Mouse (Mus musculus): Measurements from ENCODE around the gene Tns1. TPM values are rescaled to one million over a fixed set of nuclear protein-coding genes. Genes with fewer than 3 reads are reported as not detected.

The Tns1 gene
- polyA plus RNA-seq, 1 experiment from 2014 or later, result 28.8 TPM

GRCm38 (mm10) chr1:73937805-73938204 is 186.4 kb downstream of the Tns1 start:
- no peak overlapping the region for H3K27ac ChIP-seq (replicated peaks)
- TF ChIP-seq CTCF (IDR thresholded peaks at IDR 0.05; ENCODE audit: low read depth), result no peak
- TF ChIP-seq EP300 (optimal IDR thresholded peaks at IDR 0.05), result no peak
- no peak overlapping the region for H3K4me2 ChIP-seq (replicated peaks; ENCODE audit: low read depth)
- WGBS, result 70% methylated on average over 6 of the region's 6 CpGs
- no peak overlapping the region for H3K9ac ChIP-seq (ENCODE audit: low read length)
- no peak overlapping the region for H3K4me3 ChIP-seq (ENCODE audit: low read depth, low read length)
- peaks cover 6% of the 10 kb centered on the region; the same call in 1 of the 2 replicates for H3K4me1 ChIP-seq (replicated peaks; ENCODE audit: control insufficient read depth, insufficient read depth)
- H3K9me3 ChIP-seq (ENCODE audit: control insufficient read depth, low read length), result no peaks in the 10 kb centered on the region
- DNase-seq (ENCODE audit: low spot score) (no peak), ATAC-seq (ENCODE audit: low FRiP score, low TSS enrichment) (no peak)
- peaks cover 9% of the 10 kb centered on the region; the same call in 1 of the 2 replicates for H3K36me3 ChIP-seq (ENCODE audit: control insufficient read depth, insufficient read depth, low read length)
- H3K27me3 ChIP-seq (ENCODE audit: control insufficient read depth, insufficient read depth, low read length), result no peaks in the 10 kb centered on the region

- H3K9ac ChIP-seq (ENCODE audit: low read length), result no peak overlapping the region
- no peaks in the 10 kb centered on the region for H3K27me3 ChIP-seq (ENCODE audit: control insufficient read depth, insufficient read depth, low read length)
- DNase-seq (ENCODE audit: low spot score) (peak; percentile 54), ATAC-seq (ENCODE audit: low FRiP score, low TSS enrichment) (peak; percentile 80)
- 56% methylated on average over 3 of the region's 3 CpGs for WGBS
- no peak overlapping the region for H3K4me3 ChIP-seq (ENCODE audit: low read depth, low read length)
- H3K36me3 ChIP-seq (ENCODE audit: control insufficient read depth, insufficient read depth, low read length), result peaks cover 9% of the 10 kb centered on the region; the same call in 1 of the 2 replicates
- no peaks in the 10 kb centered on the region for H3K9me3 ChIP-seq (ENCODE audit: control insufficient read depth, low read length)
- no peak overlapping the region for H3K4me2 ChIP-seq (replicated peaks; ENCODE audit: low read depth)
- TF ChIP-seq EP300 (optimal IDR thresholded peaks at IDR 0.05) (no peak), CTCF (IDR thresholded peaks at IDR 0.05; ENCODE audit: low read depth) (no peak)
- no peak overlapping the region for H3K27ac ChIP-seq (replicated peaks)
- H3K4me1 ChIP-seq (replicated peaks; ENCODE audit: control insufficient read depth, insufficient read depth), result no peaks in the 10 kb centered on the region
Observed at GRCm38 (mm10) chr1:73936537-73936936, 187.7 kb downstream of the Tns1 start.

- Histone ChIP-seq H3K36me3 (ENCODE audit: control insufficient read depth, insufficient read depth, low read length) (peaks cover 9% of the 10 kb centered on the region; the same call in 1 of the 2 replicates), H3K4me2 (replicated peaks; ENCODE audit: low read depth) (no peak overlapping the region), H3K27ac (replicated peaks) (no peak overlapping the region), H3K4me3 (ENCODE audit: low read depth, low read length) (no peak overlapping the region), H3K9me3 (ENCODE audit: control insufficient read depth, low read length) (no peaks in the 10 kb centered on the region), H3K9ac (ENCODE audit: low read length) (no peak overlapping the region), H3K27me3 (ENCODE audit: control insufficient read depth, insufficient read depth, low read length) (no peaks in the 10 kb centered on the region), H3K4me1 (replicated peaks; ENCODE audit: control insufficient read depth, insufficient read depth) (no peaks in the 10 kb centered on the region)
- 74% methylated on average over 4 of the region's 4 CpGs for WGBS
- DNase-seq (ENCODE audit: low spot score) (no peak), ATAC-seq (ENCODE audit: low FRiP score, low TSS enrichment) (no peak)
- TF ChIP-seq CTCF (IDR thresholded peaks at IDR 0.05; ENCODE audit: low read depth), result no peak
- TF ChIP-seq EP300 (optimal IDR thresholded peaks at IDR 0.05), result no peak
Observed at GRCm38 (mm10) chr1:73935442-73936080, 188.7 kb downstream of the Tns1 start.

- ATAC-seq (ENCODE audit: low FRiP score, low TSS enrichment) (no peak), DNase-seq (ENCODE audit: low spot score) (no peak)
- no peaks in the 10 kb centered on the region for H3K27me3 ChIP-seq (ENCODE audit: control insufficient read depth, insufficient read depth, low read length)
- WGBS, result 69% methylated on average over 5 of the region's 5 CpGs
- no peak for TF ChIP-seq CTCF (IDR thresholded peaks at IDR 0.05; ENCODE audit: low read depth)
- no peak for TF ChIP-seq EP300 (optimal IDR thresholded peaks at IDR 0.05)
- peaks cover 9% of the 10 kb centered on the region; the same call in 1 of the 2 replicates for H3K36me3 ChIP-seq (ENCODE audit: control insufficient read depth, insufficient read depth, low read length)
- H3K9ac ChIP-seq (ENCODE audit: low read length), result no peak overlapping the region
- H3K27ac ChIP-seq (replicated peaks), result peak overlapping the region; percentile 24; the same call in 1 of the 2 replicates
- H3K4me2 ChIP-seq (replicated peaks; ENCODE audit: low read depth), result no peak overlapping the region
- no peak overlapping the region for H3K4me3 ChIP-seq (ENCODE audit: low read depth, low read length)
- H3K4me1 ChIP-seq (replicated peaks; ENCODE audit: control insufficient read depth, insufficient read depth), result no peaks in the 10 kb centered on the region
- H3K9me3 ChIP-seq (ENCODE audit: control insufficient read depth, low read length), result no peaks in the 10 kb centered on the region
Observed at GRCm38 (mm10) chr1:73933146-73933490, 191.1 kb downstream of the Tns1 start.

- no peak for TF ChIP-seq CTCF (IDR thresholded peaks at IDR 0.05; ENCODE audit: low read depth)
- no peak for TF ChIP-seq EP300 (optimal IDR thresholded peaks at IDR 0.05)
- Histone ChIP-seq H3K9me3 (ENCODE audit: control insufficient read depth, low read length) (no peaks in the 10 kb centered on the region), H3K4me2 (replicated peaks; ENCODE audit: low read depth) (no peak overlapping the region), H3K36me3 (ENCODE audit: control insufficient read depth, insufficient read depth, low read length) (peaks cover 14% of the 10 kb centered on the region), H3K27ac (replicated peaks) (peak overlapping the region; percentile 18; the same call in 1 of the 2 replicates), H3K27me3 (ENCODE audit: control insufficient read depth, insufficient read depth, low read length) (no peaks in the 10 kb centered on the region), H3K4me3 (ENCODE audit: low read depth, low read length) (no peak overlapping the region), H3K9ac (ENCODE audit: low read length) (no peak overlapping the region), H3K4me1 (replicated peaks; ENCODE audit: control insufficient read depth, insufficient read depth) (no peaks in the 10 kb centered on the region)
- WGBS, result 56% methylated on average over 10 of the region's 10 CpGs
- DNase-seq (ENCODE audit: low spot score), result no peak
- ATAC-seq (ENCODE audit: low FRiP score, low TSS enrichment), result no peak
Observed at GRCm38 (mm10) chr1:73932421-73933145, 191.7 kb downstream of the Tns1 start.

- Histone ChIP-seq H3K4me2 (replicated peaks; ENCODE audit: low read depth) (no peak overlapping the region), H3K9me3 (ENCODE audit: control insufficient read depth, low read length) (no peaks in the 10 kb centered on the region), H3K4me1 (replicated peaks; ENCODE audit: control insufficient read depth, insufficient read depth) (no peaks in the 10 kb centered on the region), H3K9ac (ENCODE audit: low read length) (no peak overlapping the region), H3K36me3 (ENCODE audit: control insufficient read depth, insufficient read depth, low read length) (peaks cover 19% of the 10 kb centered on the region), H3K27me3 (ENCODE audit: control insufficient read depth, insufficient read depth, low read length) (no peaks in the 10 kb centered on the region), H3K27ac (replicated peaks) (no peak overlapping the region), H3K4me3 (ENCODE audit: low read depth, low read length) (no peak overlapping the region)
- no peak for DNase-seq (ENCODE audit: low spot score)
- 59% methylated on average over 5 of the region's 5 CpGs for WGBS
- no peak for ATAC-seq (ENCODE audit: low FRiP score, low TSS enrichment)
- no peak for TF ChIP-seq EP300 (optimal IDR thresholded peaks at IDR 0.05)
- no peak for TF ChIP-seq CTCF (IDR thresholded peaks at IDR 0.05; ENCODE audit: low read depth)
Observed at GRCm38 (mm10) chr1:73931851-73932250, 192.4 kb downstream of the Tns1 start.
